Mouse (Mus musculus) intestine, postnatal 0 days (tissue): ENCODE measurements around the gene Phgdh. TPM values are rescaled to one million over a fixed set of nuclear protein-coding genes. Genes with fewer than 3 reads are reported as not detected.

Source experiments
- ATAC-seq: fragments of 200-750 bp; cut with Nextera tagmentation; 2 replicates; pipeline ENCODE4 v1.8.0; 2017; ENCODE audit warnings: mild to moderate bottlenecking, moderate TSS enrichment, moderate library complexity
- H3K27ac ChIP-seq: fragments of 300-500 bp; sonication (generic); 2 replicates; pipeline ENCODE4 v1.5.1; 2014; ENCODE audit warnings: mild to moderate bottlenecking, low read depth, low read length, moderate library complexity
- H3K27me3 ChIP-seq: fragments of 300-500 bp; sonication (generic); replicated peaks from 2 replicates; pipeline ENCODE4 v1.6.1; 2014; ENCODE audit warnings: low read length, mixed read lengths; ENCODE audit not compliant: control insufficient read depth, insufficient read depth
- H3K36me3 ChIP-seq: fragments of 300-500 bp; sonication (generic); 2 replicates; pipeline ENCODE4 v1.6.1; 2014; ENCODE audit warnings: mild to moderate bottlenecking, moderate library complexity; ENCODE audit not compliant: control insufficient read depth, insufficient read depth
- H3K4me1 ChIP-seq: fragments of 300-500 bp; sonication (generic); replicated peaks from 2 replicates; pipeline ENCODE4 v1.6.1; 2014; ENCODE audit warnings: antibody characterized with exemption, low read length, mixed read lengths; ENCODE audit not compliant: control insufficient read depth, insufficient read depth
- H3K4me2 ChIP-seq: fragments of 300-500 bp; sonication (generic); replicated peaks from 2 replicates; pipeline ENCODE4 v1.6.1; 2014; ENCODE audit warnings: low read depth, mild to moderate bottlenecking, moderate library complexity
- H3K4me3 ChIP-seq: fragments of 300-500 bp; sonication (generic); 2 replicates; pipeline ENCODE4 v1.5.1; 2014; ENCODE audit warnings: low read depth, low read length
- H3K9ac ChIP-seq: fragments of 300-500 bp; sonication (generic); 2 replicates; pipeline ENCODE4 v1.6.1; 2014; ENCODE audit warnings: mild to moderate bottlenecking, low read depth, low read length
- H3K9me3 ChIP-seq: fragments of 300-500 bp; sonication (generic); 2 replicates; pipeline ENCODE4 v1.6.1; 2016; ENCODE audit warnings: mixed run types; ENCODE audit not compliant: control insufficient read depth
- CTCF ChIP-seq: sonication (generic); IDR thresholded peaks from 2 replicates; pipeline ENCODE4 v1.5.1; 2016; ENCODE audit warnings: low read depth, mild to moderate bottlenecking, control low read depth, antibody characterized with exemption, moderate library complexity
- WGBS: fragments of 180-500 bp; shearing (Covaris S2); extraction: QIAGEN DNeasy Blood & Tissue Kit; methylation state at CpG from one replicate; pipeline ENCODE4 v1.1.7; 2014; 5-methylcytosine and 5-hydroxymethylcytosine counted together
- polyA plus RNA-seq: library from polyadenylated mRNA; unstranded; fragments of >200 nt; fragmentation: Nextera tagmentation; extraction: Ambion mirVana; gene quantifications from 2 replicates; pipeline ENCODE4 v1.2.1, GENCODE M21; 2015

Phgdh gene
- polyA plus RNA-seq, 1 experiment from 2014 or later = 89.9 TPM

GRCm38 (mm10) chr3:98339097-98339705 lies 589 bp downstream of the Phgdh start:
- Histone ChIP-seq H3K9ac (peak overlapping the region; percentile 41), H3K9me3 (no peaks in the 10 kb centered on the region), H3K4me3 (peak overlapping the region; percentile 36), H3K4me1 (0 out of 2 replicates have a peak, but pooled peaks cover 6% of the 10 kb centered on the region), H3K36me3 (no peaks in the 10 kb centered on the region), H3K27ac (no peak overlapping the region), H3K27me3 (no peaks in the 10 kb centered on the region), H3K4me2 (peak overlapping the region; percentile 87)
- ATAC-seq = peak; percentile 25
- under 1% methylated on average over 45 of the region's 46 CpGs for WGBS
- TF ChIP-seq CTCF = no peak

GRCm38 (mm10) chr3:98338584-98339041 lies 1.2 kb downstream of the Phgdh start:
- H3K36me3 ChIP-seq = no peaks in the 10 kb centered on the region
- H3K27ac ChIP-seq = no peak overlapping the region
- peak overlapping the region; percentile 87 for H3K4me2 ChIP-seq
- peak overlapping the region; percentile 41 for H3K9ac ChIP-seq
- 0 out of 2 replicates have a peak, but pooled peaks cover 6% of the 10 kb centered on the region for H3K4me1 ChIP-seq
- H3K4me3 ChIP-seq = peak overlapping the region; percentile 36
- ATAC-seq = peak; percentile 66; the same call in 1 of the 2 replicates
- 4% methylated on average over 15 of the region's 15 CpGs for WGBS
- no peaks in the 10 kb centered on the region for H3K9me3 ChIP-seq
- no peak for TF ChIP-seq CTCF
- no peaks in the 10 kb centered on the region for H3K27me3 ChIP-seq

GRCm38 (mm10) chr3:98336661-98337654 lies 2.8 kb downstream of the Phgdh start:
- H3K4me3 ChIP-seq = no peak overlapping the region
- no peaks in the 10 kb centered on the region for H3K9me3 ChIP-seq
- WGBS = 74% methylated on average over 22 of the region's 22 CpGs
- H3K27me3 ChIP-seq = no peaks in the 10 kb centered on the region
- 0 out of 2 replicates have a peak, but pooled peaks cover 6% of the 10 kb centered on the region for H3K4me1 ChIP-seq
- TF ChIP-seq CTCF = no peak
- no peak for ATAC-seq
- H3K9ac ChIP-seq = no peak overlapping the region
- H3K36me3 ChIP-seq = no peaks in the 10 kb centered on the region; the same call in 1 of the 2 replicates
- H3K27ac ChIP-seq = no peak overlapping the region
- H3K4me2 ChIP-seq = no peak overlapping the region

- WGBS = 57% methylated on average over 7 of the region's 7 CpGs
- Histone ChIP-seq H3K36me3 (no peaks in the 10 kb centered on the region; the same call in 1 of the 2 replicates), H3K27ac (no peak overlapping the region), H3K9me3 (no peaks in the 10 kb centered on the region), H3K4me1 (0 out of 2 replicates have a peak, but pooled peaks cover 6% of the 10 kb centered on the region), H3K27me3 (no peaks in the 10 kb centered on the region), H3K4me2 (0 out of 2 replicates have a peak overlapping the region, but pooled peaks have one; percentile 6), H3K9ac (no peak overlapping the region), H3K4me3 (no peak overlapping the region)
- TF ChIP-seq CTCF = no peak
- no peak for ATAC-seq
Observed at GRCm38 (mm10) chr3:98335886-98336285, 3.9 kb downstream of the Phgdh start.

GRCm38 (mm10) chr3:98335331-98335730 lies 4.5 kb downstream of the Phgdh start:
- Histone ChIP-seq H3K9ac (no peak overlapping the region), H3K4me1 (0 out of 2 replicates have a peak, but pooled peaks cover 6% of the 10 kb centered on the region), H3K27me3 (no peaks in the 10 kb centered on the region), H3K27ac (no peak overlapping the region), H3K4me3 (no peak overlapping the region), H3K36me3 (no peaks in the 10 kb centered on the region; the same call in 1 of the 2 replicates), H3K9me3 (no peaks in the 10 kb centered on the region), H3K4me2 (no peak overlapping the region)
- no peak for TF ChIP-seq CTCF
- ATAC-seq = no peak

GRCm38 (mm10) chr3:98334010-98334409 lies 5.8 kb downstream of the Phgdh start:
- WGBS = 59% methylated on average over 2 of the region's 2 CpGs
- no peaks in the 10 kb centered on the region; the same call in 1 of the 2 replicates for H3K36me3 ChIP-seq
- no peak overlapping the region for H3K9ac ChIP-seq
- 0 out of 2 replicates have a peak, but pooled peaks cover 6% of the 10 kb centered on the region for H3K4me1 ChIP-seq
- H3K27me3 ChIP-seq = no peaks in the 10 kb centered on the region
- H3K4me2 ChIP-seq = no peak overlapping the region
- no peak for ATAC-seq
- H3K27ac ChIP-seq = no peak overlapping the region
- no peak overlapping the region for H3K4me3 ChIP-seq
- TF ChIP-seq CTCF = no peak
- H3K9me3 ChIP-seq = no peaks in the 10 kb centered on the region
